Mouse (Mus musculus): ENCODE data around the gene Mrgprf. TPM values are rescaled to one million over a fixed set of nuclear protein-coding genes. Genes with fewer than 3 reads are reported as not detected.

Mrgprf gene
- polyA plus RNA-seq, 1 experiment: 6.5 TPM

DNA sequence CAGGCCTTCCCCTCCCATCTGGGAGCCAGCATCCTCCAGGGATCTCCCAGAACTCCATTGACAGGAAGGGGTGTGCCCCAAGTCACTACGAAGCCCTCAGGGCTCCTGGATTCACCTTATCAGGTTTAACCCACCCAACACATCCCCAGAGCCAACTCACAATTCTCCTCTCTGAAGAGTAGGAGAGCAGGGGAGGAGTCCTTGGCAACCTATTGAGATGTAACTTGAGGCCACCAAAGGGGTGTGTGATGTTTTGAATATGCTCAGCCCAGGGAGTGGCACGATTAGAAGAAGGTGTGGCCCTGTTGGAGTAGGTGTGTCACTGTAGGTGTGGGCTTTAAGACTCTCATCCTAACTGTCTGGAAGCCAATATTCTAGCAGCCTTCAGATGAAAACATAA lies 25.1 kb downstream of the Mrgprf start:
- Histone ChIP-seq H3K4me3 (ENCODE audit: insufficient read depth, low read depth, low read length) (no peak overlapping the region), H3K36me3 (ENCODE audit: control insufficient read depth, insufficient read depth, low read length) (no peaks in the 10 kb centered on the region), H3K27ac (ENCODE audit: insufficient read depth, low read depth, low read length) (no peak overlapping the region), H3K27me3 (replicated peaks; ENCODE audit: control insufficient read depth, insufficient read depth, low read length) (no peaks in the 10 kb centered on the region), H3K4me1 (ENCODE audit: control insufficient read depth, insufficient read depth, low read length) (no peaks in the 10 kb centered on the region)
- WGBS: 27% methylated on average over 2 of the region's 2 CpGs
- TF ChIP-seq POLR2A (IDR thresholded peaks at IDR 0.05; ENCODE audit: low read depth, low read length): no peak
- no peak for TF ChIP-seq CTCF (conservative IDR thresholded peaks at IDR 0.05; ENCODE audit: insufficient read depth, insufficient read length, low read depth, low read length)
- no peak for DNase-seq

DNA sequence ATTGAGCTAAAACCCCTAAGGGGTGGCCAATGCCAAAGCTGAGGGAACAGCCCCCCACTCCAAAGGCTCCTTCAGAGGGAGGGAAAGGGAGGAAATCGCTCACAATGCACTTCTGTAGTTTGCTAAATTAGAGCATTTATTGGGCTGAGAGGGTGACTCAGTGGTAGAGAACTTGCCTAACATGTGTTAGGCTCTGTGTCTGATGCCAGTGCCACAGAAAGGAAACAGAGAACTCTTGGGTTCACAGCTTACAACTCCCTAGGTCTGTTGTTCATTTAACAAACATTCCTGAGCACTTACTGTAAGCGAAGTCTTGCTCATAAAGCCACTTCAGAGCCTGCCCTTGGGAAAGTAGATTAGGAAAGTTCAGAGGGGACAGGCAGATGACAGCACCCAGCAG lies 29.4 kb downstream of the Mrgprf start:
- H3K4me3 ChIP-seq (ENCODE audit: insufficient read depth, low read depth, low read length): no peak overlapping the region
- no peaks in the 10 kb centered on the region for H3K4me1 ChIP-seq (ENCODE audit: control insufficient read depth, insufficient read depth, low read length)
- no peak overlapping the region for H3K27ac ChIP-seq (ENCODE audit: insufficient read depth, low read depth, low read length)
- no peaks in the 10 kb centered on the region for H3K36me3 ChIP-seq (ENCODE audit: control insufficient read depth, insufficient read depth, low read length)
- TF ChIP-seq CTCF (conservative IDR thresholded peaks at IDR 0.05; ENCODE audit: insufficient read depth, insufficient read length, low read depth, low read length) (no peak), POLR2A (IDR thresholded peaks at IDR 0.05; ENCODE audit: low read depth, low read length) (no peak)
- 69% methylated on average over 2 of the region's 2 CpGs for WGBS
- H3K27me3 ChIP-seq (replicated peaks; ENCODE audit: control insufficient read depth, insufficient read depth, low read length): no peaks in the 10 kb centered on the region
- DNase-seq: no peak

DNA sequence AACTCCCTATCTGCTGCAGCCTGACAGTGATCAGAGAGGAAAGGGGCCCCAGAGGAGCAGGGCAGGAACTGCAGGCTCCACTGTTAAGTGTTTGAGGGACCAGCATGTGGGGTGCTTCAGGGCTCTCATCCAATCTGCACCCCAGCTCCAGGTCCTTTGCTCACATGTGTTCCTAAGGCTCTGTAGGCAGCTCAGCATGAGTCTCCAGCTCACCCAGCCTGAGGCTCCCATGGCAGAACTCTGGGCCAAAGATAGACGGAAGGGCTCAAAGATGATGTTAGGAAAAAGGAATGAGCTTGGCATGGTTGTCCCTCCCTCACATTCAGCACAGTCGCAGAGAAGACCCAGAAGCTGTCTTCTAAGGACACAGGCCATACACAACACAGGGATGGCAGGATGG lies 30.0 kb downstream of the Mrgprf start:
- 80% methylated on average over 2 of the region's 2 CpGs for WGBS

DNA sequence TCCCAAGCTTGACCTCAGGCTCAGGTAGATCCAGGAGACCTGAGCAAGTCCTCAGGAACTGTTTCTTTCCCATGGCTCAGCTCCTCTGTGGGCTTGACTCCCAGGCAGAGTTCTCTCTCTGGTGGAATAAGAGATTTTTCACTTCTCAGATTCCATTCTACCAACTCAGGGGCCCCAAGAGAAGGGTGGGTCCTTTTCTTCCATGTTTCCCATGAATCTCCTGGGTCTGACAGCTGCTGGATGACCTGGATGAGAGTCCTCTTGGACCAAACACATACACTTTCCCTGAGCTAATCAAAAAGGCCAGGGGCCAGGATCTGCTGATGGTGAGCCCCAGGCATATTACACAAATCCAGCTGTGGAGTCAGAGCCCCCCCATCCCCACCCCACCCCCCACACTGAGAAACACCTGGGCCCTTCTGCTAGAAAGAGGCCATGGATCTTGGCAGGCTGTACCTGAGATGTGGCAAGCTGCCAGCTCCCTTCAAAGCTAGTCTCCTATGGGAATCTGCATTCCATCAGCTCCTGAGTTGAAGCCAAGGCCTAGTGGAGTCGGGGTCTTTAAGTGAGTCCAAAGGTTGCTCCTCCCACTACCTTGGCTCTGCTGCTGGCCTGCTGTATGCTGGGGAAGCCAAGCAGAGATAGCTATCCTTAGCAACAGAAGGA lies 31.9 kb downstream of the Mrgprf start:
- Histone ChIP-seq H3K4me3 (ENCODE audit: insufficient read depth, low read depth, low read length) (no peak overlapping the region), H3K27me3 (replicated peaks; ENCODE audit: control insufficient read depth, insufficient read depth, low read length) (no peaks in the 10 kb centered on the region), H3K36me3 (ENCODE audit: control insufficient read depth, insufficient read depth, low read length) (no peaks in the 10 kb centered on the region), H3K27ac (ENCODE audit: insufficient read depth, low read depth, low read length) (no peak overlapping the region), H3K4me1 (ENCODE audit: control insufficient read depth, insufficient read depth, low read length) (no peaks in the 10 kb centered on the region)
- peak; percentile 40 for DNase-seq
- TF ChIP-seq CTCF (conservative IDR thresholded peaks at IDR 0.05; ENCODE audit: insufficient read depth, insufficient read length, low read depth, low read length): no peak
- no peak for TF ChIP-seq POLR2A (IDR thresholded peaks at IDR 0.05; ENCODE audit: low read depth, low read length)
- WGBS: 47% methylated on average over 1 of the region's 1 CpGs

More for the DNA sequence above, 30.0 kb downstream of the Mrgprf start:
- TF ChIP-seq POLR2A (IDR thresholded peaks at IDR 0.05; ENCODE audit: low read depth, low read length) (no peak), CTCF (conservative IDR thresholded peaks at IDR 0.05; ENCODE audit: insufficient read depth, insufficient read length, low read depth, low read length) (no peak)
- DNase-seq: no peak
- Histone ChIP-seq H3K36me3 (ENCODE audit: control insufficient read depth, insufficient read depth, low read length) (no peaks in the 10 kb centered on the region), H3K4me3 (ENCODE audit: insufficient read depth, low read depth, low read length) (no peak overlapping the region), H3K27me3 (replicated peaks; ENCODE audit: control insufficient read depth, insufficient read depth, low read length) (no peaks in the 10 kb centered on the region), H3K27ac (ENCODE audit: insufficient read depth, low read depth, low read length) (no peak overlapping the region), H3K4me1 (ENCODE audit: control insufficient read depth, insufficient read depth, low read length) (no peaks in the 10 kb centered on the region)

DNA sequence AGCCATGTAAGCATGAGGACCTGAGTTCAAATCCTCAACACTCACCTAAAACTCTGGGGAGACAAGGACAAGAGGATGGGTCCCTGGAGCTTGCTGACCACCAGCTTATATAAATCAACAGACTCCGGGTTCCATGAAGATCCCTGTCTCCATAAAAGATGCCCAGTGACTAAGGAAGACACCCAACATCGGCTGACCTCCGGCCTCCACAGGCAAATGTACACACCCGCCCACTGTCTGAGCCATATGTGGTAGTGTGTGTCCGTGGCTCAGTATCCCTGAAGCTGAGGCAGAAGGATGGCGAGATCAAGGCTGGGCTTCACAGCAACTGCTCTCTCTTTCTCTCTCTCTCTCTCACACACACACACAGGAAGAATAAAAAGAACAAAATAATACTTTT lies 33.3 kb downstream of the Mrgprf start:
- no peaks in the 10 kb centered on the region for H3K27me3 ChIP-seq (replicated peaks; ENCODE audit: control insufficient read depth, insufficient read depth, low read length)
- TF ChIP-seq POLR2A (IDR thresholded peaks at IDR 0.05; ENCODE audit: low read depth, low read length) (no peak), CTCF (conservative IDR thresholded peaks at IDR 0.05; ENCODE audit: insufficient read depth, insufficient read length, low read depth, low read length) (no peak)
- DNase-seq: no peak
- H3K27ac ChIP-seq (ENCODE audit: insufficient read depth, low read depth, low read length): no peak overlapping the region
- 91% methylated on average over 6 of the region's 6 CpGs for WGBS
- H3K36me3 ChIP-seq (ENCODE audit: control insufficient read depth, insufficient read depth, low read length): no peaks in the 10 kb centered on the region
- H3K4me3 ChIP-seq (ENCODE audit: insufficient read depth, low read depth, low read length): no peak overlapping the region
- no peaks in the 10 kb centered on the region for H3K4me1 ChIP-seq (ENCODE audit: control insufficient read depth, insufficient read depth, low read length)

DNA sequence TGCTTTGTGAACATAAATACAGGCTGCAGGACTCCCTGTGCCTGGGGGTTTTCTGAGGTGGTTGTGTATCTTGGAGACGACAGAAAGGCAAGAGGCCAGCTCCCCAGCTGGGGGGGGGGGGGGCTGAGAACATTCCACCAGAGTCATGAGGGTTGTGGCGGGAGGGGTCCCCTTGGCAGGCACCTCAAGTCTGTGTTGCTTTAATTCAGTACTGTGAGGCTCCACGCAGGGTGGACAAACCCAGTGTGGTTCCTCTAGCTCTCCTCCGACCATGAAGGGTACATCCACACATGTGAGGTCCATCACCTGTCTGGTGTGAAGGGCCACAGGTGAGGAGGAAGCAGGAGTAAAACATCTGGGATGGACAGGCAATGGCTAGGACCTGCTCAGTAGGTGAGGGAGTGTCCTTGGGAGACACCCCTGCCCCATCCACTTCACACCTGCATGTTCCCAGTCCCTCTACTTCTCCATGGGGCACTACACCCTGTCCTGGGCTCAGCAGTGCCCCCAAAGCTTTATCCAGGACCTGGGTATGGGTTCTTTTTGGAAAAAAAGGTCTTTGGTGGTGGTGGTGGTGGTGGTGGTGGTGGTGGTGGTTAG lies 33.9 kb downstream of the Mrgprf start:
- TF ChIP-seq CTCF (conservative IDR thresholded peaks at IDR 0.05; ENCODE audit: insufficient read depth, insufficient read length, low read depth, low read length) (no peak), POLR2A (IDR thresholded peaks at IDR 0.05; ENCODE audit: low read depth, low read length) (no peak)

DNA sequence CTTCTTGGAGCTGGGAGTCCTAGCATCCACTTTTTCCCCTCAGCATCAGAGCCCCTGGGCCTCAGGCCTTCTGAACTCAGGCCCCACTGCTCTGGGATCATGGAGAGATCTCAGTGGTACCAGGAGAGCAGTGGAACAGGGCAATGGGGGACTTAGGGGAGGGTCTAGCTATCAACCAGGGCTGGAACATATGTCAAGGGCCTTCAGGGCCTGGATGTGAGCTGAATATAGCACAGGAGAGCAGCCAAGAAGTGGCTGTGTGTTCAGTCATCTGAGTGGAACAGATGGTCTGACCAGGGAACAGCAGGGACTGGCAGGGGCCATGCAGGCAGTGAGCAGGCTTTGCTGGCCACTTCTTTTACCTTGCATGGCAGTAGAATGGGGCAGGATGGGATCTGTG lies 34.6 kb downstream of the Mrgprf start:
- Histone ChIP-seq H3K27me3 (replicated peaks; ENCODE audit: control insufficient read depth, insufficient read depth, low read length) (no peaks in the 10 kb centered on the region), H3K4me1 (ENCODE audit: control insufficient read depth, insufficient read depth, low read length) (no peaks in the 10 kb centered on the region), H3K27ac (ENCODE audit: insufficient read depth, low read depth, low read length) (no peak overlapping the region), H3K4me3 (ENCODE audit: insufficient read depth, low read depth, low read length) (no peak overlapping the region), H3K36me3 (ENCODE audit: control insufficient read depth, insufficient read depth, low read length) (no peaks in the 10 kb centered on the region)
- no peak for DNase-seq
- TF ChIP-seq CTCF (conservative IDR thresholded peaks at IDR 0.05; ENCODE audit: insufficient read depth, insufficient read length, low read depth, low read length): no peak
- no peak for TF ChIP-seq POLR2A (IDR thresholded peaks at IDR 0.05; ENCODE audit: low read depth, low read length)

More for the DNA sequence above, 33.9 kb downstream of the Mrgprf start:
- no peaks in the 10 kb centered on the region for H3K4me1 ChIP-seq (ENCODE audit: control insufficient read depth, insufficient read depth, low read length)
- no peaks in the 10 kb centered on the region for H3K27me3 ChIP-seq (replicated peaks; ENCODE audit: control insufficient read depth, insufficient read depth, low read length)
- no peaks in the 10 kb centered on the region for H3K36me3 ChIP-seq (ENCODE audit: control insufficient read depth, insufficient read depth, low read length)
- WGBS: 62% methylated on average over 4 of the region's 4 CpGs
- H3K27ac ChIP-seq (ENCODE audit: insufficient read depth, low read depth, low read length): no peak overlapping the region
- no peak overlapping the region for H3K4me3 ChIP-seq (ENCODE audit: insufficient read depth, low read depth, low read length)
- no peak for DNase-seq

Data from kidney, adult 2 months (tissue).